Mouse (Mus musculus): ENCODE data around the gene Trmt11.

GRCm38 (mm10) chr10:30629513-30629912, 29.0 kb upstream of the Trmt11 start, which contains the start of gene Hint3:
- TF ChIP-seq POLR2A (IDR thresholded peaks at IDR 0.05; ENCODE audit: insufficient read length, low read depth) (no peak), E2F4 (IDR thresholded peaks at IDR 0.05; ENCODE audit: insufficient read depth) (no peak), SRF (IDR thresholded peaks at IDR 0.05; ENCODE audit: control insufficient read depth, insufficient read length, low read depth) (no peak), MYOG (IDR thresholded peaks at IDR 0.05; ENCODE audit: control insufficient read depth in 1 of 3, insufficient read depth in 1 of 3, insufficient read length in 2 of 3, low read depth in 2 of 3) (no peak), MAX (IDR thresholded peaks at IDR 0.05; ENCODE audit: low read depth) (no peak), CEBPB (IDR thresholded peaks at IDR 0.05; ENCODE audit: insufficient read depth, poor library complexity, severe bottlenecking) (no peak), USF1 (IDR thresholded peaks at IDR 0.05; ENCODE audit: low read depth) (no peak)

Measured in myocyte (in vitro differentiated cells).